In genomic region chr17:87141188-87141935, GRCm38 (mm10) we compare ENCODE assay signal across 7 mouse cellular contexts.
"Had no signal": no experiment of that assay in that cellular context is flagged by ENCODE, and none has a peak within 500 bp of the region (broad histone marks: within the 10 kb centered on the region; RNA-seq: fewer than 3 reads in every experiment).

No protein-coding gene starts in this region.

- H3K36me3 ChIP-seq: neural tube, embryonic 12.5 days had no signal

- H3K27me3 ChIP-seq: limb, embryonic 13.5 days; neural tube, embryonic 12.5 days had no signal

- H3K27ac ChIP-seq: kidney, postnatal 0 days; limb, embryonic 13.5 days; liver, embryonic 14.5 days; neural tube, embryonic 12.5 days had no signal

- H3K9ac ChIP-seq: limb, embryonic 13.5 days; liver, embryonic 14.5 days; neural tube, embryonic 12.5 days had no signal

- H3K4me2 ChIP-seq: neural tube, embryonic 12.5 days had no signal

- DNase-seq: midbrain, embryonic 14.5 days; thymus, adult 18-20 months; thymus, postnatal 14 days had no signal

- H3K4me3 ChIP-seq: neural tube, embryonic 12.5 days had no signal

- H3K9me3 ChIP-seq: neural tube, embryonic 12.5 days had no signal
